Mouse (Mus musculus): ENCODE results near the gene Aasdhppt. TPM values are rescaled to one million over a fixed set of nuclear protein-coding genes. Genes with fewer than 3 reads are reported as not detected.
A peak's percentile ranks its signal among the peaks of the same experiment; 100 is the strongest.

Aasdhppt gene
- total and polyA plus RNA-seq, 2 experiments from 2014 or later, result 21.5 to 29.8 TPM

DNA sequence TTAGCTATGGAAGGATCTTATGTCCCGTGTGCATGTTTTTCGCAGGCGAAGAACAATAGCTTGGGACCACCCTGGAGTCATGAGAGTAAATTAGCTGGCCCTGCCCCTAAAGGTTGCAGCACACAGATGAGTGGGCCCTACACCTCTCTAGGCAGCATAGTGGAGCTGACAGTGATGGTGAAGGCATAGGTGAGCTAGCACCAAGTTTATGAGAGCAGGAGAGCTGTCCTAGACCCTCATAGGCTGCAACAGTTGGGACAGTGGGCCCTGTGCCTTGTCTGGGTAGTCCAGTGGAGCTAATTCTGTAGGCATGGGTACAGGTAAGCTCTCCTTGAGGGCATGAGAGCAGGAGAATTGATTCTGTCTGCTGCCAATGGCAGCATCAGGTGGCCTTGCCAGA lies 42.4 kb downstream of the Aasdhppt start:
- Histone ChIP-seq H3K27ac (ENCODE audit: low read depth, low read length) (no peak overlapping the region), H3K4me1 (ENCODE audit: insufficient read depth, low read length) (no peaks in the 10 kb centered on the region), H3K9ac (replicated peaks; ENCODE audit: low read length, poor library complexity, severe bottlenecking) (no peak overlapping the region), H3K27me3 (ENCODE audit: insufficient read depth, low read length) (no peaks in the 10 kb centered on the region), H3K4me2 (ENCODE audit: low read depth, low read length, poor library complexity, severe bottlenecking) (no peak overlapping the region), H3K4me3 (ENCODE audit: low read depth, low read length) (no peak overlapping the region), H3K36me3 (ENCODE audit: insufficient read depth, low read length) (no peaks in the 10 kb centered on the region), H3K9me3 (ENCODE audit: low read length) (no peaks in the 10 kb centered on the region)
- TF ChIP-seq CTCF (IDR thresholded peaks at IDR 0.05), result no peak
- WGBS, result 94% methylated on average over 3 of the region's 3 CpGs
- DNase-seq (ENCODE audit: low spot score) (no peak), ATAC-seq (ENCODE audit: low FRiP score) (no peak)

DNA sequence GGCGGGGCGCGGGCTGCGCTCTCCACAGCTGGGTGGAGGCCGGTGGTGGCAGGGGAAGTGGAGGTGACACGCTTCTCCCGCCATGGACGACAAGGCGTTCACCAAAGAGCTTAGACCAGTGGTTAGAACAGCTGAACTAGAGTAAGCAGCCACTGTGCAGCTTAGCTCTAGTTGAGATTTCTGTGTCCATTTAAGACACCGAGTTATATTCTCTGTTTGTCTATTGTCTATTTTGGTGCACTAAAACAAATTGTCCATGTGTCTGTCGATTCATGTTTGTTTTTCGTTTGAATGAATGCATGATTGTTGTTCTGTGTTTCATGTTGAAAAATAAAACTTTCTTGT lies 48.6 kb downstream of the Aasdhppt start:
- no peak for ATAC-seq (ENCODE audit: low FRiP score)
- peak overlapping the region; percentile 20; the same call in 1 of the 2 replicates for H3K4me3 ChIP-seq (ENCODE audit: low read depth, low read length)
- peaks cover 9% of the 10 kb centered on the region; the same call in 1 of the 2 replicates for H3K9me3 ChIP-seq (ENCODE audit: low read length)
- no peaks in the 10 kb centered on the region for H3K36me3 ChIP-seq (ENCODE audit: insufficient read depth, low read length)
- DNase-seq (ENCODE audit: low spot score), result no peak
- no peaks in the 10 kb centered on the region for H3K4me1 ChIP-seq (ENCODE audit: insufficient read depth, low read length)
- no peak overlapping the region for H3K9ac ChIP-seq (replicated peaks; ENCODE audit: low read length, poor library complexity, severe bottlenecking)
- no peaks in the 10 kb centered on the region for H3K27me3 ChIP-seq (ENCODE audit: insufficient read depth, low read length)
- no peak for TF ChIP-seq CTCF (IDR thresholded peaks at IDR 0.05)
- H3K27ac ChIP-seq (ENCODE audit: low read depth, low read length), result no peak overlapping the region
- 83% methylated on average over 12 of the region's 12 CpGs for WGBS
- no peak overlapping the region for H3K4me2 ChIP-seq (ENCODE audit: low read depth, low read length, poor library complexity, severe bottlenecking)

DNA sequence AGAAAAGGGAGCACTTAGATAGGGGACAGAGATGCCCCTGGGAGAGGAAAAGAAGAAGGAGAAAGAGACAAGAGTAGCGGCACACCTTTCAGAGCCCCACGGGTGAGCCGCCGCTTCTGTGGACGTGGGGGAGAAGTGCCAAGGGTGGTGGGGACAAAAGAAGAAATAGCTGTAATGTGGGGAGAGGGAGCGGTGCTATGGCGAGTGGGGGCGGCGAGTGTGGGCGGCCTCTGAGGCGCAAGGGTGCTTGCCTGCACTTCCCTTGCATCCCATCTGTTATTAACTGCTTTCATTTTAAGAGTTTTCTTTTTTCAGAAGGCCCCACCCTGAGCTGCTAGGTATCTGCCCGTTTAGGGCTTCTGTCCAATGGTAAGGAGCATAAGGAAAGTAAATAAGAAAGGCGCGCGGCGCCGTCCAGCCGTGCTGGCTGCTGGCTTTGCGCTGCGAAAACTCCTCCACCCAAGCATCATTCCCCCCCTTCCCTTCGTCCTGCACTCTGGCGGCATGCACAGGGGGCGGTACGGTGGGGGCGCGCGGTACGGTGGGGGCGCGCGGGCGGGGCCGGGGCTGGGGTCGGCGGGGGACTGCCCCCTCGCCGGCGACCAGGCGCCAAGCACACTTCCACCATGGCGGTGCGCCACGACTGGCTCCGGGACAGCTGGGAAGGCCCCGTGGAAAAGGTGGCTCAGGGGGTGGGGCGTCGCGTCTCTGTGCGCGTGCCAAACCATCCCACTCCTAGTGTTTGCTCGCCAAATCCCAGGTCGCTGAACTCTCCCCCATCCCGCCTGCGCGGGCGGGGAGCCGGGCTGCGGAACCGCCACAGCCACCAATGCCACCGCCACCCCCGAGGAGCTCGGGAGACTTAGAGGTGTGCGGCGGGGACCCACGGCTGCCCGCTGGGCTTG lies 49.2 kb downstream of the Aasdhppt start:
- TF ChIP-seq CTCF (IDR thresholded peaks at IDR 0.05), result no peak
- Histone ChIP-seq H3K9me3 (ENCODE audit: low read length) (peaks cover 9% of the 10 kb centered on the region; the same call in 1 of the 2 replicates), H3K4me2 (ENCODE audit: low read depth, low read length, poor library complexity, severe bottlenecking) (no peak overlapping the region), H3K9ac (replicated peaks; ENCODE audit: low read length, poor library complexity, severe bottlenecking) (no peak overlapping the region), H3K4me3 (ENCODE audit: low read depth, low read length) (peak overlapping the region; percentile 20; the same call in 1 of the 2 replicates), H3K27me3 (ENCODE audit: insufficient read depth, low read length) (no peaks in the 10 kb centered on the region), H3K36me3 (ENCODE audit: insufficient read depth, low read length) (no peaks in the 10 kb centered on the region), H3K27ac (ENCODE audit: low read depth, low read length) (no peak overlapping the region), H3K4me1 (ENCODE audit: insufficient read depth, low read length) (no peaks in the 10 kb centered on the region)
- DNase-seq (ENCODE audit: low spot score) (peak; percentile 6), ATAC-seq (ENCODE audit: low FRiP score) (peak; percentile 56)
- 67% methylated on average over 52 of the region's 65 CpGs for WGBS

DNA sequence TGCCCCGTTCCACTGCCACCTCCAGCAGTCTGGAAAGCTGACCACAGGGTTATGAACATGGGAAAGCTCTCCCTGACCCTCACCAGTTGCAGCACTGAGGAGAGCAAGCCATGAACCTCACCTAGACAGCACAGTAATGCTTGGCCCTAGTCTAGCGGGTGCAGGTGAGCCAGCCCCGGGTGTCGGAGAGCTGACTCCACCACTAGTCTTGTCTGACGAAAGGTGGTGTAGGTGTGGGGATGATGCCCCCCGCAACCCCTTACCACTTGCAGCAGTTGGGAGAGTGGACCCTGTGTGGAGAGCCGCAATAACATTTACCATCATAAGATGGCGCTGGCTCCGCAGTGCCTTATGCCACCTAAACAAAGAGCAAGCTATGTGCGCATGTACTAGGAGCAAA lies 50.2 kb downstream of the Aasdhppt start:
- ATAC-seq (ENCODE audit: low FRiP score) (no peak), DNase-seq (ENCODE audit: low spot score) (no peak)
- no peak overlapping the region for H3K4me3 ChIP-seq (ENCODE audit: low read depth, low read length)
- H3K4me2 ChIP-seq (ENCODE audit: low read depth, low read length, poor library complexity, severe bottlenecking), result no peak overlapping the region
- H3K4me1 ChIP-seq (ENCODE audit: insufficient read depth, low read length), result no peaks in the 10 kb centered on the region
- no peaks in the 10 kb centered on the region for H3K36me3 ChIP-seq (ENCODE audit: insufficient read depth, low read length)
- no peak overlapping the region for H3K9ac ChIP-seq (replicated peaks; ENCODE audit: low read length, poor library complexity, severe bottlenecking)
- peaks cover 9% of the 10 kb centered on the region; the same call in 1 of the 2 replicates for H3K9me3 ChIP-seq (ENCODE audit: low read length)
- H3K27ac ChIP-seq (ENCODE audit: low read depth, low read length), result no peak overlapping the region
- WGBS, result 88% methylated on average over 10 of the region's 10 CpGs
- H3K27me3 ChIP-seq (ENCODE audit: insufficient read depth, low read length), result no peaks in the 10 kb centered on the region
- TF ChIP-seq CTCF (IDR thresholded peaks at IDR 0.05), result no peak

Small RNA genes lying within 50 kb of the gene (microRNA-seq; reads per million reads assigned to microRNA genes)
- gene Gm22195 (ENCODE audit: borderline number of aligned reads), result not detected

Other genes starting within 250 kb of the Aasdhppt start
- gene Kbtbd3, start 362 bp upstream of the Aasdhppt start, total RNA-seq (2014; rRNA removed), result 9.8 and 12.3 TPM in 2 replicates
- gene Kbtbd3, start 362 bp upstream of the Aasdhppt start, polyA plus RNA-seq (2015; fragmentation: Nextera tagmentation; extraction: Ambion mirVana), result 9.3 and 9.8 TPM in 2 replicates
- 28.1 and 38.9 TPM in 2 replicates for gene Msantd4, start 67.1 kb upstream of the Aasdhppt start, total RNA-seq (2014; rRNA removed)
- gene Msantd4, start 67.1 kb upstream of the Aasdhppt start, polyA plus RNA-seq (2015; fragmentation: Nextera tagmentation; extraction: Ambion mirVana), result 40.5 and 41.7 TPM in 2 replicates